Mouse (Mus musculus): ENCODE measurements around the gene Cbr3.

The Cbr3 gene

DNA sequence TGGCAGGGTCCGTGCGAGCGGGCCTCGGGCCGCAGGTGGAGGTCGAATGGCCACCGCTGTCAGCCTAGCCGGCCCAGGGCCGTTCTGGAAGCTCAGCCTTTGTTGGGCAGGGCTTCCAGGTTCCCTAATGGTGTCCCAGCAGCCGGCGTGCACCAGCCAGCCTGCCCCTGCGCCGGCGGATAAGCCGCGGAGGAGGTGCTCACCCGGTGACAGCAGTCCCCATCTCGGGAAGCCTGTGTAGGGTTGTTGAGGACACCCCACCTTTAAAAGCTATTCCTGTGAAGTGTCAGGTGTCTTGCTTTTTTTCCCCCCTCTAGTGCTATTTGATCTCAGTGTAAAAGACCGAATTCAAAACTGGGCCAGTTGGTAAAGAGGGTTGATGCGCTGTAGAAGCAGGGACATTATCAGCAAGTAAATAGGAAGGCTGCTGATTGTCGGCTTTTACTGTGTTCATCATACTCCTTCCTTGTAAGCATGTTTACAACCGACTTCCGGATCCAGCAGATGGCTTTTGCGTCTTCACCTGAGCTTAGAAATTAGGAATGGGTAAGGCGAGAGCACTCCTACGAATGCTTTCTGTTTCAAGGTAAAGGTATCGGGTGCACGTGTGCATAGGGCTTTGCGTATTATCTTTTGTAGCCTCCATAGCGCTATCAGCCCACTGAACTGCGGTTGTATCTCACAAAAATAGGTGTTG is 29.3 kb downstream of the Cbr3 start:
- no peak for DNase-seq

DNA sequence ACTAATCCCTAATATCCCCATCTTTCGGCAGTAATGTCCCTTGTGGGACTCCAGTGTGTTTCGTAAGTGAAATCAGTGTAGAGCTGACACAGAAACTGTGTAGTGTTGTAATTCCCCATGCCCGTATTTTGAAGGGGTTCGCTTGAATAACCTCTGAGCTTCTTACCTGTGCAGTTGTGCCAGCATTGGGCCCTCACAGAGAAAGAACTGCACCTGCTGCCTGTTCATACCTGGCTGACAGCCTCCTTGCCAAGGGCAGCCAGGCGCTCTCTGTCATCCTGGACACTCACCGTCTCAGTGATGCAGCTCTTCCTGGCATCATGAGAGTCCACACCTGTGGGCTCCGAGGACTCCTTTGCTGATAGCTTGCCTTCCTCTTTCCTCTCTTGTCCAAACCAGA is 30.0 kb downstream of the Cbr3 start:
- no peak for DNase-seq

DNA sequence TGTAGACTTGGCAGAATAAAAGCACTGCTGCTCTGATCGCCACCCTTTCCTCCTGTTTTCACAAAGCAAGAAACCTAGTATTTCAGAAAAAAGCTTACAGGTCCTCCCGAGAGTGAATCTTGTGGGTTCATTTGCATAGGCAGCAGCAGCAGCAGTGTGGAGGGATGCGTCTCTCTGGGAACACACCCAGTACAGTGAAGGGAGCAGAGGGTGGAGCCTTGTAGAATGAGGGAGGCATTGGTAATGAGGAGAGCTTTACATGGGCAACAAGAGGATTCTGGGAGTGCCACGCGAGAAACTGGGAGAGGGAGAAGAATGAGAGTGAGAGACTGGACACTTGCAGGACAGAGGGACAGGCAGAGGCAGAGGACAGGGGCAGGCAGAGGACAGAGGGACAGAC is 31.4 kb downstream of the Cbr3 start:
- no peak for DNase-seq

DNA sequence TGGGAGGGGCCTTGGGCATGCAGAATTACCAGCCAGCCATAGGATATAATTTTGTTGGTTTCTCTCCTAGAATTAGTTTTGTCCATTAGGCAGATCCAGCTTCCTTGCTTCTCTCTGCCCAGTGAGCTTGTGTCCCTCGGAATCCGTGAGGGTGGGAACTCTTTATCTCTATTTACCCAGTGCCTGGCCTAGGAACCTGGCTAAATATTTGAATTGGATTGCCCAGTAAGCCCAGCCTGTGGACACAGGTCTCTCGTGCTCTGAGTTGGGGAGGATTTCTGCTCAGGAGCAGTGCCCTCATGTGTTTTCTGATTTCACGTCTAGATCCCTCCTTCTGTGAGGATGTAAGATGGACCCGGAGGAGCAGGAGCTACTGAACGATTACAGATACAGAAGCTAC is 32.8 kb downstream of the Cbr3 start:
- no peak for DNase-seq

- DNase-seq = no peak
Observed at GRCm38 (mm10) chr16:93717299-93717703, 34.3 kb downstream of the Cbr3 start.

DNA sequence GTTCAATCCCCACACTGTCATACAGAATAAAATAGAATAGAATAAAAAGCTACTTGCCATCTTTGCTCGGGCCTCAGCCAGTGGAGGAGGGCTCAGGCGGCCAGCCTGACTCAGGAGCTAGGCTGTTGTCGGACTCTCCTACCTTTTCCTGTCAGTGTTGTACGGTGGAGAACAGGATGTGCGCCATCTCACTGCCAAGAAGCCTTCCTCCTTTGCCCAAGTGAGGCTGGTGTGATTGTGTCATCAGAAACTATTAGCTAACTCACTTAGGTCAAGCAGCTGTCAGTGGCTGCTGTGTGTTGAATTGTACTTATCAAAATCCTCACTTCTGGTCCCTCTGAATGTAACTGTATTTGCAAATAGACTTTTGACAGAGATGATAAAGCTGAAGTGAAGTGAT is 38.8 kb downstream of the Cbr3 start:
- DNase-seq = no peak

- no peak for DNase-seq
Observed at GRCm38 (mm10) chr16:93722476-93722875, 39.5 kb downstream of the Cbr3 start.

DNA sequence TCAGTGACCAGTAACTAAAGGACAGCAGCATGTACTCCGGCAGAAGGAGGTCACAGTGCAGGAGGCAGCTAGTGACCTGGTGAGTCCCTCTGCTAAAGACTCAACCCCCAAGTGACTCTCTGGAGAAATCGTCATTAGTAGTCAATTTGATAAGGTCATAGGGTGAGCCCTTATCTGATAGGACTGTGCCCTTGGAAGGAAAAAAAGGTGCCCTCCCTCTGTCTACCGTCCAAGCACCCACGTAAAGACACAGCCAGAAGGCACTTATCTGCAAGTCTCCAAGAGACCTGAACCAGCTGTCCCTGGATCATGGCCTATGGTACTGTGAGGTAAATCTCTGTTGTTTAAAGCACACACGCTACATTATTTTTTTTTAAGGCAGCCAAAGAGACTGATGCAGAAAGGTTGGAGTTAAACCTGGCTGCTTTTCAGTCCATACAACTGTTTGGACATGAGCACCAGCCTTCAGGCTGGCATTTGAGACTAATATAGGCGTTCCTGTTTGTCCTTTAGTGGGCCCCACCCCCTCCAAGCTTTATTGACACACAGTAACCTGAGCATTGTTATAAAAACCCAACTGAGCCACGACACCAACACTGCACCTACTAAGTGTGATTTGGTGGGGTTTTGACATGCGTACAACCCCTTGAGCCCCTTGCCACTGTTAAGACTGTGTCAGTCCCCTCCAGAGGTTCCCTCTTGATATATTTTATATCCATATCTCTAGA is 42.6 kb downstream of the Cbr3 start:
- DNase-seq = no peak

GRCm38 (mm10) chr16:93726186-93726585 is 43.2 kb downstream of the Cbr3 start:
- no peak for DNase-seq

DNA sequence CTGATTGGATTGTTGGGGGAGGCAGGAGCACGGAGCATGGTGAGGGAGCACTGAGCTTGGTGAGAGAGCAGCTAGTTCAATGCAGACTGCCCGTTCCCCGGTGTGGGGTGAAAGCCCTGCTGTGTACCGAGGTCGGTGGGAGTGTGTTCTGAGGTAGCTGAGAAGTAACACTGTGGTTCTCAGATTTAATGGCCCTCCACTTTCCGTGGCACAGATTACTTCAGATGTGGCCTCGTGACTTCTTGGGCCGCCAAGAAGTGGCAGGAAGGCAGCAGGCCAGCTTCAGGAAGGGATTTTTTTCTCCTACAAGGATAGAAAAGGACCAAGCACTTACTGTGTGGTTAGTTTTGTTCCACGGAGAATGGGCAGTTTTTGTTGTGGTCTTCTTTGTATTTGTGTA is 45.7 kb downstream of the Cbr3 start:
- no peak for DNase-seq

- no peak for DNase-seq
Observed at GRCm38 (mm10) chr16:93729801-93730721, 47.0 kb downstream of the Cbr3 start.

GRCm38 (mm10) chr16:93731310-93731709 is 48.3 kb downstream of the Cbr3 start:
- no peak for DNase-seq

GRCm38 (mm10) chr16:93732875-93733569 is 50.0 kb downstream of the Cbr3 start:
- DNase-seq = no peak

GRCm38 (mm10) chr16:93739251-93739650 is 56.2 kb downstream of the Cbr3 start:
- no peak for DNase-seq

Data from thymus, postnatal 4 days (tissue).